Mouse (Mus musculus) brain, embryonic 14.5 days (tissue): ENCODE measurements at regions not wholly inside any gene's neighbourhood (a gene's known extent, or its start where the extent isn't known, plus 50 kb on each side); places are given as distances from the start of the nearest gene placed in this dataset.

Experiments used
- DNase-seq: peaks from one replicate; pipeline ENCODE4 v3.0.0-alpha.2; 2011; ENCODE audit warnings: low read depth
- CTCF ChIP-seq: fragments of 200-500 bp; IDR thresholded peaks from 2 replicates; pipeline ENCODE4 v1.5.1; 2012; ENCODE audit warnings: inconsistent platforms, mild to moderate bottlenecking, moderate library complexity, borderline replicate concordance; ENCODE audit not compliant: insufficient read depth, insufficient read length; ENCODE audit errors: extremely low read depth
- POLR2A ChIP-seq: fragments of 200-500 bp; IDR thresholded peaks from 2 replicates; pipeline ENCODE4 v1.6.1; 2012; ENCODE audit warnings: mild to moderate bottlenecking, inconsistent platforms, borderline replicate concordance; ENCODE audit not compliant: poor library complexity, insufficient read depth, insufficient read length, severe bottlenecking; ENCODE audit errors: extremely low read depth

- DNase-seq = no peak
- TF ChIP-seq CTCF (no peak), POLR2A (no peak)
These were observed 665.2 kb upstream of the Fat3 start for GRCm38 (mm10) chr9:17166331-17166730.

- no peak for TF ChIP-seq CTCF
- DNase-seq = no peak
These were observed 657.6 kb upstream of the Fat3 start for GRCm38 (mm10) chr9:17158481-17159366.

GRCm38 (mm10) chr9:17152369-17152768 is 651.3 kb upstream of the Fat3 start:
- no peak for TF ChIP-seq CTCF
- no peak for TF ChIP-seq POLR2A
- DNase-seq = peak; percentile 13

- TF ChIP-seq CTCF (no peak), POLR2A (no peak)
- DNase-seq = no peak
These were observed 648.3 kb upstream of the Fat3 start for GRCm38 (mm10) chr9:17149424-17149823.
